Mouse (Mus musculus) stomach, postnatal 0 days (tissue): ENCODE measurements around the gene Ppm1h.

Experiments
- CTCF ChIP-seq: IDR thresholded peaks from 2 replicates; pipeline ENCODE4 v1.5.1; 2016; ENCODE audit warnings: antibody characterized with exemption, low read depth, mild to moderate bottlenecking, moderate library complexity
- EP300 ChIP-seq: optimal IDR thresholded peaks from 2 replicates; pipeline ENCODE3; 2016; ENCODE audit warnings: antibody characterized with exemption

- no peak for TF ChIP-seq EP300
- no peak for TF ChIP-seq CTCF
Observed at GRCm38 (mm10) chr10:122749876-122750275, 71.3 kb downstream of the Ppm1h start.
